Mouse (Mus musculus): ENCODE measurements around the gene Krt24.

The Krt24 gene

DNA sequence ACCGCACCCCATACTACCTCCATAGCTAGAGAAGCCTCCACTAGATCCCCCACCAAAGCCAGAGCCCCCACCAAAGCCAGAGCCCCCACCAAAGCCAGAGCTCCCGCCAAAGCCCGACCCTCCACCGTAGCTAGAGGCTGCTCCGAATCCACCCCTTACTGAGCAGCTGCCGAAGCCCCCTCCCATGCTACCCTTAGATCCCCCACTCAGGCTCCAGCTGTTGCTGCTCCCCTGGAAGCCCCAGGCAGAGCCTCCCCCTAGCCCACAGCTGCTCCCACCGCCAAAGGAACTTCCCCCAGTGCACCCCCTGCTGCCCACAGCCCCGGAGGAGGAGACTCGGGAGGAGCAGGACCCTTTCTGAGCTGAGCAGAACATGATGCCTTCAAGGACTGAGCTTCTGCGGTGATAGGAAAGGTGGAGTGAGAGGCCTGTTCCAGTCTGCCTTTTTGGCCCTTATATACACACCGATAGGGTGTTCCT lies at the start of gene Krt24:
Krt24 (minus strand) TSS at position 430 of the 480 bp plus-strand sequence.
- no peak for DNase-seq (ENCODE audit: extremely low spot score, low spot score)

DNA sequence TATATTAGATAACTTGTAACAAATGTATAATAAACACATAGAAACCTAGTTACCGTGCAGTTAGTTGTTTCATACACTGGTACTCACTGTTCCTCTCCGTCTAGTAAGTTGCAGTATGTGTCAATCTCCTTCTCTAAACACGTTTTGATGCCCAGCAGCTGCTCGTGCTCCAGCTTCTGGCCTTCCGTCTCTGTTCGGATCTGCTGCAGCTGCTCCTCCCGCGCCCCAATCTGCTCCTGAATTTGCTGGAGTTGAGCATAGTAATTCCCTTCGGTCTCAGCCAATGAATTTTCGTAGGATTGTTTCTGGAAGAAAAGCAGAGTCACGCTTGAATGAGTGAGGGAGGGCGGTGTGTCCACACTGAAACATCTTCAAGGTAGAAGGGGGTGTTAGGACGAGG lies 48.4 kb upstream of the Krt24 start:
- DNase-seq (ENCODE audit: extremely low spot score, low spot score), result no peak

DNA sequence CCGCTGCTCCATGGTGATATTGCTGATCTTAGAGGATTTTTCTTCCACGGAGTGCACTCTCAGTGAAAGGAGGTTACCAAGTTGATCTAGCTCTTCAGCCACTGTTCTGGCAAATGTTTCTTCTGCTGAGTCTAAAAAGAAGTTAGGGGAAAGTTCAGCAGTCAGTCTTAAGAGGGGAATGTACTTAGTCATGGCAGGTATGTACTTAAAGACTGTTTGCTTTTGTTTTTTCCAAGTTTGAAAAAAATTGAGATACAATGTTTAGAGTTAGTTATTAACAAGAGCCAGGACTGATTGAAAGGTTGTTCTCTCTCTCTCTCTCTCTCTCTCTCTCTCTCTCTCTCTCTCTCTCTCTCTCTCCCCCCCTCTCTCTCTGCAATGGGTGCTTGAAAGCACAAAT lies 44.6 kb upstream of the Krt24 start:
- no peak for DNase-seq (ENCODE audit: extremely low spot score, low spot score)

DNA sequence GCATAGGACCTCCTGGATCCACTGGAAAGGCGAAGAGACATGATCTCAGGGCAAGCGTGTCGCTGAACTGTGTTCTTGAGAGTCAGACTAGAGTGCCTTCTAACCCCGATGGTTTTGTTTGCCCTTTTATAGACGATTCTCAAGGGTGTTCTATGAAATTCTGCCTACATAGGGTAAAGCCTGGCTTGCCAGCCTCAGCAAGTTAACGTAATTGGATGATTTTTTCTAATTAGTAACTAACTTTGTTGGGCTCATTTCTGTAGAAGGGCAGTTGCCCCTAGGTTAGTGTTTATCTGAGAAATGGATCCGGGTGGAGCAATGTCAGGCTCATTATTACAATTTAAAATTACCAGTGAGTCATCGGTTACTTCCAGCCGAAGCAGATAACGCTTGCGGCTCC lies 37.8 kb upstream of the Krt24 start, which contains the start of gene Krt25:
Krt25 (minus strand) TSS at position 101 of the 400 bp plus-strand sequence.
- no peak for DNase-seq (ENCODE audit: extremely low spot score, low spot score)

DNA sequence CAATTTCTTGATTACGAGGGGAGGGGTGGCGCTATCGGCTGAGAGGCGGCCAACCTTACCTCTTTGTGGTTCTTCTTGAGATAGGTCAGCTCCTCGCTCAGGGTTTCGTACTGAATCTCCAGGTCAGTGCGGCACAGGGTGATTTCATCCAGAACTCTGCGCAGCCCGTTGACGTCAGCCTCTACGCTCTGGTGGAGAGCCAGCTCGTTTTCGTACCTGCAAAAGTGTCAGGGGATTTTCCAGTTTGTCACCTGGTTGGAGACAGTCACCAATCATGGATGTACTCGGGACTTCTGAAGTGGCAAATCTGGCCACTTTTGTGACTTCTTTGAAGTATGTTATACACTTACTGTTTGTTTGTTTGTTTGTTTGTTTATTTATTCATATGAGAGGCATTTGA lies 36.0 kb upstream of the Krt24 start:
- no peak for DNase-seq (ENCODE audit: extremely low spot score, low spot score)

DNA sequence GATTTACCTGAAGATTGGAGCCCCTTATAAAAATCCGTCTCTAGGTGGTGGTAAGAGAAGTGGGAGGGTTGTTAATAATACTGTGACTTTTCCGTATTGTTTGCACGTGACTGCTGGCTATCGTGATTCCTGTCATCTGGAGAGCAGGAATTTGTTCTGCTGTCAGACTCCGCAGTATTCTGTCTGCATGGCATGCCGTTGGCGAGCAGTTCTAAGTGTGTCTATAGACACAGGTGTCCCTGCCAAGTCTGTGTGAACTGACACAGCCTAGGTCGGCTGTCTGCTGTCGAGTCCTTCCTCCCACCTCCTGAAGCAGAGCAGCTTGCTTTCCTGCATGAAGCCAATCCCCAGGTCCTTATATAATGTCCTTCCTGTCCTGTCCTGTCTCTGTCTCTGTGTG lies 34.1 kb upstream of the Krt24 start:
- no peak for DNase-seq (ENCODE audit: extremely low spot score, low spot score)

DNA sequence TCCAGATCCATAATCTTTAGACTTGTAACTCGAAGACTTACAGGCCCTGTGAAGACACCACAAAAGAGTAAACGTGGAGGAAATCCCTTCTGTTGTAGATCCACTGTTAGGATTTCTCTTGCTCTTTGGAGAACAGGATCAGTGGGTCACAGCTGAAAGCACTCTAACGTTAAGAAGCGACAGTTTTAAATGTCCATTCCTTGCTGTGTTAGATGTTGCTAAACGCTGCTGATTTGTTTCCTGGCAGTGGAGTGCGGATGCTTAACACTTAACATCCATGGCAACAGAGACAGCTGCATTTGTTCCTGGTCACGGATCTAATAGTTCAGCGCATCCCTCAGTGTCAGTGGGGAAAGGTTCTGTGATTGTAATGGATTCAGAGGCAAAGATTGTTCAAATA lies 31.5 kb upstream of the Krt24 start:
- no peak for DNase-seq (ENCODE audit: extremely low spot score, low spot score)

DNA sequence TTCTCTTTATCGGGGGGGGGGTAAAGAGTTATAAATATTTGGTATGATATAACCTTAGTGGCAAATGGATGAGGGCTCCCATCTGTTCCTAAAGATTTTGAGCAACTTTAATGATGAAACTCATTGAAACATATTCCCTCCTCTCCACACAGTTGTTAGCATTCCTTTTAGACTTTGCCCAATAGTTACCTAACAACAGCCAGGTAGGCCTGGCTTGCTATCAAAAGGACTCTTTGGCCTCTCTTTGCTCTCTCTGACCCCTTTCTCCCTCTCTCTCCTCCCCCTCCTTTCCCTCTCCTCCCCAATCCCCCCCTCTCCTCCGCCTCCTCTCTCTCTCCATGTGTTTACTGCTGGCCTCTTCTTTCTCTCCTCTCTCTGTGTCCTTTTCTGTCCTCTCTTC lies 29.5 kb upstream of the Krt24 start:
- no peak for DNase-seq (ENCODE audit: extremely low spot score, low spot score)

DNA sequence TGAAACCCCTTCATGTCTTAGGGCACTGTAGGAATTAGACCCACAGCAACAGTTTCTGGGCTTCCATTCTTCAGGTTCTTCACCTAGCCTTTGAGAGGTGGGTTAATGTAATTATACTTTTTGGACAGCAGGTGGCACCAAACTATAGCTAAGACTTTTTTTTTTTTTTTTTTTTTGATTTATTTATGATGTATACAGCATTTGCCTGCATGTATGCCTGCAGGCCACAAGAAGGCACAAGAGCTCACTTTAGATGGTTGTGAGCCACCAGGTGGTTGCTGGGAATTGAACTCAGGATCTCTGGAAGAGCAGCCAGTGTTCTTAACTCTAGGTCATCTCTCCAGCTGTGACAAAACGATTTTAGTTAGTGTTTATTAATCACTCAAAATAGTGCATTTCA lies 25.8 kb upstream of the Krt24 start:
- DNase-seq (ENCODE audit: extremely low spot score, low spot score), result peak; percentile 15

DNA sequence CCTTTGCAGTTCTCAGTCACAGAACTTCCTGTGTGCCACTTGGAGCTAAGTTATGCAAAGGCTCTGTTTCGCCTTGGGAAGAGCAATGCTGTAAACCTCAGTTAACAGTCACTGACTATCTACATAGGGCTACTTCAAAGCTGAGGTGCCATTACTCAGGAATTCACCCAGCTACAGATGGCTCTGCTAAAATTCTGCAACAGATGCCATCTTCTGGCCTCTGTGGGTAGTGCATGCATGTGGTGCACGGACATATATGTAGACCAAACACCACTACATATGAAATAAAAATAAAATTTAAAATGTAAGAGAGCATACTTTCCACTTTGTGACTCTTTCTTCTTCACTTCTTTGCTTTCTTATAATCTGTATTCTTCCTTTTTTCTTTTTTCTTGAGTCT lies 22.5 kb upstream of the Krt24 start:
- peak; percentile 64 for DNase-seq (ENCODE audit: extremely low spot score, low spot score)

DNA sequence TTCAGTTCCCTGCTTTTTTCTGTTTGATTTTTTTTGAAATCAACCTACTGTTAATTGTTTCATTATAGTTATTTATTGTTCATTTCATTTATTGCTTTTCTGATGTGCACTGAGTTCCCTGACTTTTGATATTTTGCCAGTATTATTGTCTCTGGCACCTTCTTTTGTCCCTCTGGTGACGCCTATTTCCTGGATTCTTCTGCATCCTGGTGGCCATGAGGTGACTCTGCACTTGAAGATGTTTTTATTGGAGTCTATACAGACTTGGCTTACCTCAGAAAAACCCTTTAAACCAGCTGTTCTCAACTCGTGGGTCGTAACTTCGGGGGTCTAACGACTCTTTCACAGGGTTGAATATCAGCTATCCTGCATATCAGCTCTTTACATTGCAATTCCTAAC lies 10.0 kb upstream of the Krt24 start:
- no peak for DNase-seq (ENCODE audit: extremely low spot score, low spot score)

DNA sequence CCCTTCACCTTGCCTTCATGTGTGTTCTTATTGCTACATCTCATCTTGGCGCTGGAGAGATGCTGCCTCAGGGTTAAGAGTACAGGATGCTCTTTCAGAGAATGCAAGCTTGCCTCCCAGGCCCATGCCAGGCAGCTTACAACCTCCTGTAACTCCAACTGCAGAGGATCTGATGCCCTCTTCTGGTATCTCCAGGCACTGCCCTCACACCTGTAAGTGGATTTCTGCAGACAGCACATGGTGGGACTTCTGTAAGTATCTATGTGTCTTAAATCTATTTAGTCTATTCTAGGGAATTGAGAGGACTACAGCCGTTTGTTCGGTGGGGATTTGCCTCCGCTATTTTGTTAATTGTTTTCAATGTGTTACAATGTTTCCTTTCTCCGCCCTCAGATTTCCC lies 7.8 kb upstream of the Krt24 start:
- peak; percentile 25 for DNase-seq (ENCODE audit: extremely low spot score, low spot score)

DNA sequence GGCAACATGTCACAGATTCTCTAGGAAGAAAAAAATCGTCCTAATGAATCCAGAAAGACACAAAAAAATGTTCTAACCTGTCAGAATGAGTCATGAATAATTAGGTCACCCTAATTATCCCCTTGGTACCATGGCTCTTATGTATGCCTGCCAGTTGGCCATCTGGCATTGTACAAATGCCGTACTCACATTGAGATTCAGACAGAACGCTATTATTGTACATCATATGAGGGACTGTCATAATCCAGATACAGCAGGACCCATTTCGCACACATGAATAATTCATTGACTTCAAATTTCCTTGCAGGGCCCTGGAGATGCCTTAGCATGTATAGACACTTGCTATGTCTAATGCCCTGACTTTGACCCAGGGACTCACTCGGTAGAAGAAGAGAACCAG lies 1.1 kb downstream of the Krt24 start:
- DNase-seq (ENCODE audit: extremely low spot score, low spot score), result no peak

DNA sequence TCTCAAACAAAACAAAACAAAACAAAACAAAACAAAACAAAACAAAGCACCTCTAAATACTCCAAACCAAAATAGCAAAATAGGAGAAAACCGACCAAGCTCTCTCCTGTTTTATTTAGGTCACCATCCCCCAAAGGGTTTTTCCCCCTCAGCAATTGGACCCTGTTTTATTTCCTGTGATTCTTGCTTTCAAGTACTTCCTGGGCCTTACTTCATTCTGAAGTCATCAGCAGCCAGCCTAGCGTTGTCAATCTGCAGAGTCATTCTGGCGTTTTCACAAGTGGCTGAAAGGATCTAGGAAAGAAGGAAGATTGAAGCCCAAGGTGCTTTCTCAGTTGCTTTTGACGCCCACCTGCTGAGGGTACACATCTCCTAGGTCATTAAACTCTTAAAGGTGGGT lies 1.7 kb downstream of the Krt24 start:
- no peak for DNase-seq (ENCODE audit: extremely low spot score, low spot score)

DNA sequence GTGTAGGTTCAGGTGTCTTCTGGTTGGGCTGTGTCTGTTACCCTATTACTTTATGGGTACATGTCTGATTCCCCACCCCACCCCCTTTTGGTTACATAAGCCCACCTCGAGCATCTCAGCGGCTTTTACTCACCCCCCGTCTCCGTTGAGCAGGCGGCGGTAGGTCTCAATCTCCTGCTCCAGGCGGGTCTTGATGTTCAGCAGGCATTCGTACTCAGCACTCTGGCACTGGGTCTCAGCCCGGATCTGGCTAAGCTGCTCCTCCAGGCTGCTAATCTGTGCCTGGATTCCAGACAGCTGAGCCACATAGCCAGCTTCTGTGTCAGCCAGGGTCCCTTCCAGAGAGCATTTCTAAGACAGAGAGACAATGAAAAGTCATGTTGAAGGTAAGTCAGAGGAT lies 3.9 kb downstream of the Krt24 start:
- no peak for DNase-seq (ENCODE audit: extremely low spot score, low spot score)

DNA sequence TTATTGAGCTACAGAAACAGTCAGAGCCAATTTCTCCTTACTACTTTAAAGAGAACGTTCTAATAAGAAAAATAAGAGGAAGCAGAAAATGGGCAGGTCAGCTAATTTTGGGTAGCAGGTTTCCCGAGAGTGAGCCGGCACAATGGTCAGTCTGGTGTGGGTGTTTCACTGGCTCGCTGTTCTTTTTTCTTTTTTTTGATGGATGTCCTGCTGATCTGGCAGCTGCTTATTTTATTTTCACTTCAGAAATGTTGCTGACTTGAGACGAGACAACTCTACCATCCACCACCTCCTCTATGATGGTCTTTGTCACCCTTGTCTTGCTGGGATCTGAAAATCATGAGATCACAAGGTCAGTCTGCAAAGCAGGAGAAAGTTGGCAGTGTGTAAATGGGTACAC lies 5.1 kb downstream of the Krt24 start:
- DNase-seq (ENCODE audit: extremely low spot score, low spot score), result no peak

DNA sequence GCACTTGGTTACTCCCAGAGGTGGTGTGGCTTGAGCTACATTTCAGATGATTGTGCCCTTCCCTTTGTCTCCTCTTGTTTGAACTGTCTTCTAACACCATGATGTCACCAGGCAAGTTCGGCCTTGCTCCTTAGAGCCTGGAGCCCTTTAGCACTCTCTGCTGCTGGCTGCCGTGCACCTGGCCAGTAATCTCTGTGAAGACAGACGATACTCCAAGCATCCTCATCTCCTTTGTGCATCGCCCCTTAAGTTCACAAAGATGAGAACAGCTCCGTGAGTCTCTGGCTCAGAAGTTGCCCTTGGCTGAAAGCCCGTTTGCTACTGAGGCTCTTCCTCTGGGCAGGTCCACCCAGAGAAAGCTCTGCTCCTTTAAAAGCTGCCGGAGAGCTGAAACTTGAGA lies 8.3 kb downstream of the Krt24 start:
- no peak for DNase-seq (ENCODE audit: extremely low spot score, low spot score)

DNA sequence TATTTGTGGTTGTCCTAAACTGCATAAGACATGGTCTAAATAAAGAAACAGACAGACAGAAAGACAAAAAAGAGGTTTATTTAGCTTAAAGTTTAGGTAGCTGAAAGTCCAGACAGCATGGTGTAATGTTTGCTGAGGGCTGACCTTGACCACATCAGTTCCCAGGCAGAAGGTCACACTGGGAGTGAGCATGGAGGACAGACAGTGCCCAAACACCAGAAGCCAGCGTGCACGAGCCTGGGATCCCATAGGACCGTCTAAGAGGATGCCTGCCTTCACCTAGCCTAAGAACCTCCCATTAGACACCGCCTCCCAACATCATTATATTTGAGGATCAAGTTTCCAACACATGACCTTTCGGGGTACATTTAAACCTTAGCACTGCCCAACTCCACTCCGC lies 9.4 kb downstream of the Krt24 start:
- DNase-seq (ENCODE audit: extremely low spot score, low spot score), result no peak

DNA sequence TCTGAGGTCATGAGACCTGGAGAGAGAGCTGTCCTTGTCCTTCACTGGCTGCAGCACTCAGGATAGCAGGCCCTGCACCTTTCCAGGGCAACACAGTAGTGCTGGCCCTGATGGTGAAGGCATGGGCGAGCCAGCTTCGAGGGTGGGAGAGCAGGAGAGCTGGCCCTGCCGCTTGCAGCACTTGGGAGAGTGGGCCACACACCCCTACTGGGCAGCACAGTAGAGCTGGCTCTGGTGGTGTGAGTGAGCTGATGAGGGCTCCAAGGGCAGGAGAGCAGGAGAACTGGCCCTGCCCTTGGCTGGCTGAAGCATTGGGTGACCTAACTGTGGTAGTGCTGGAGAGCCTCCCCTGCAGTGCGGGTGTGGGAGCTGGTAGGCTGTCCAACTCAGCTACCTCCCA lies 12.3 kb downstream of the Krt24 start:
- DNase-seq (ENCODE audit: extremely low spot score, low spot score), result no peak

DNA sequence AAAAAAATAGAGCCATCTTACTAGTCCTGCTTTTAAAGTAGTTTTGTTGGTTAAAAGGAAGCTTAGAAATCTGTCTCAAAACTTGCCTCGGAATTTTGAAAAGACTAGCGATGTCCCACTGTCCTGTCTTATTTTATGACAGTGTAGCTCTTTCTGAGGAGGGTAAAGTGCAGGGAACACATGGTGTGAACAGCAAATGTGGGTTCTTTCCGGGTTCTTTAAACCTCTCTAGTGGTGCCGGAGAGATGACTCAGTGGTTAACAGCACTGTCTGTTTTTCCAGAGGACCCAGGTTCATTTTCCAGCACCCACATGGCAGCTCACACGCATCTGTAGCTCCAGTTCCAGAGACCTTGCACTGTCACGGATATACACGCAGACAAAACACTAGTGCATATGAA lies 15.9 kb downstream of the Krt24 start:
- no peak for DNase-seq (ENCODE audit: extremely low spot score, low spot score)

DNA sequence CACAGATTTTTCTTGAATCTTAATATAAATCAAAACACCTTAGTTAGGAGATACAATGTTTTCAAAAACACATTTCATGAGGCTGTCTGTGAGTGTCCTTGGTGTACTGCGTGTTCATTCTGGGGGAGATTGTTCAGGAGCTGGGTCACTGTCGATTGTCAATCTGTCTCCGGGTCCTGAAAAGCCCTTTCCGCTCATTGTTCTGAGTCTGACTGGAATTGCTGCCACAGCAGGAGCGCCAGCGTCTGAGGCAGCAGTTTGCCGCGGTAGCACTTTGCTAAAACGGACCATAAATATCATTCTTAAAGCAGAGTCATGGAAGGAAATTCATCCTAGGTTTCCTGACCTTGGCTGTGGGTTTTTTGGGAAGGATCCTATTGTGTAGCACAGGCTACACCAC lies 19.3 kb downstream of the Krt24 start:
- no peak for DNase-seq (ENCODE audit: extremely low spot score, low spot score)

DNA sequence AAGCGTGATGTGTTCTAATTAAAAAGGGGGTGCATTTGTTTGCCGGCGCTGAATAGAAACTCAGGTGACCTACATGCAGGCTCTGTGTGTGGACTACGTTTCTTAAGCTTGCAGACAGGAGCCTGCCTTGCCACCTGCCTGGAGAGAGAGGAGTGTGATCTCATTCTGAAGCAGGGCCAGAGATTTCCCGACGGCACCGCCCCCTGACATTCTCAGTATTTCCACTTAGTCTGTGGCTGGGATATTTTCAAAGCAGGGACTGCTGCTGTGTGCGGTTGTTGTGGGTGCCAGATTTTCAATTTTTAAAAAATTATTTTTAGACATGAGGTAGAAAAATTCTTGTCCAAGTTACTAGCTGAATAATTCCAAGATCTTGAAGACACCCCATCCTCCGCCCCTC lies 19.8 kb downstream of the Krt24 start:
- DNase-seq (ENCODE audit: extremely low spot score, low spot score), result no peak

DNA sequence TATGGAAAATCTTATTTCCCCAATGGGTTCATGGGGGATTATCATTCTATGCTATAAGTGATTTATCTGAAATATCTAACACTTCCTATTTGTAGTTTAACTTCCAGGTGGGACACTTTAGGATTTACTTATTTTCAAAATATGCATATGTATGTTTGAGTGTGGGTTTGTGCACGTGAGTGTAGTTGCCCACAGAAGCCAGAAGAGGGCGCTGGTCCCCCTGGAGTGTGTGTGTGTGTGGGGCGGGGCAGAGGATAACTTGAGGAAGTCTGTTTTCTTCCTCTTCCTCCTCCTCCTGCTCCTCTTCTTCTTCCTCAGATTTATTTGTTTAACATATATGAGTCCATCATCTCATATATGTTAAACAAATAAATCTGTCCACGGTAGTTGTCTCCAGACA lies 28.8 kb downstream of the Krt24 start:
- DNase-seq (ENCODE audit: extremely low spot score, low spot score), result no peak

DNA sequence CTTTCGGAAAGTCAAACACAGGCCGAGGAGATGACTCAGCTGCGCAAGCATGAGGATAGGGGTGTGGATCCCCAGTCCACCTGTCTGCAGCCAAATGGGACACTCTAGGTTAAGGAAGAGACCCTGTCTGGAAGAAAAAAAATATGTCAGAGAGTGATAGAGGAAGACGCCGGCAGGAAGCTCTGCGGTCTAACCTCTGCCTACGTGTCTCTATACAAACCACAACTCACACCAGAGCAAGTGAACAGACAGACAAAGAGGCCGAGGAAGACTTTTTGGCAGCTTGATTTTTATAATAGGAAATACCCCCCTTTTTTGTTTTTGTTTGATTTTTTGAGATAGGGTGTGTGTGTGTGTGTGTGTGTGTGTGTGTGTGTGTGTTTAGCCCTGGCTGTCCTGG lies 29.7 kb downstream of the Krt24 start:
- DNase-seq (ENCODE audit: extremely low spot score, low spot score), result no peak

Measured in neural tube, embryonic 10.5 days (tissue).